Mouse (Mus musculus) cerebellum, adult 2 months (tissue): ENCODE data around the gene Ccz1. TPM values are rescaled to one million over a fixed set of nuclear protein-coding genes. Genes with fewer than 3 reads are reported as not detected.
"Not testable (repeated sequence)": the region's sequence is repeated elsewhere in the genome, so short reads cannot be mapped to it uniquely, and the experiment has no call there.

Experiments
- DNase-seq, 2 experiments: peaks; one replicate each; pipeline ENCODE4 v3.0.0; 2021
- H3K27ac ChIP-seq: fragments of 200-500 bp; 2 replicates; pipeline ENCODE4 v1.5.1; 2012; ENCODE audit warnings: low read length, control low read depth, inconsistent platforms; ENCODE audit not compliant: insufficient read depth
- H3K27me3 ChIP-seq: fragments of 200-500 bp; 2 replicates; pipeline ENCODE4 v1.6.1; 2012; ENCODE audit warnings: inconsistent platforms, mild to moderate bottlenecking, low read length, moderate library complexity; ENCODE audit not compliant: control insufficient read depth, insufficient read depth
- H3K4me1 ChIP-seq: fragments of 200-500 bp; 2 replicates; pipeline ENCODE4 v1.6.1; 2011; ENCODE audit warnings: low read length; ENCODE audit not compliant: control insufficient read depth, insufficient read depth
- H3K4me3 ChIP-seq: fragments of 200-500 bp; replicated peaks from 2 replicates; pipeline ENCODE3; 2011; ENCODE audit warnings: mild to moderate bottlenecking, low read depth, low read length, control low read depth; ENCODE audit not compliant: insufficient read depth
- CTCF ChIP-seq: fragments of 200-500 bp; IDR thresholded peaks from 2 replicates; pipeline ENCODE4 v1.5.1; 2011; ENCODE audit warnings: low read depth, mild to moderate bottlenecking, control low read depth, low read length, moderate library complexity, borderline replicate concordance; ENCODE audit not compliant: insufficient read depth
- POLR2A ChIP-seq: fragments of 200-500 bp; IDR thresholded peaks from 2 replicates; pipeline ENCODE4 v1.6.1; 2011; ENCODE audit warnings: low read length, control low read depth, borderline replicate concordance; ENCODE audit not compliant: insufficient read depth
- WGBS: fragments of 180-500 bp; shearing (Covaris S2); methylation state at CpG from one replicate; pipeline ENCODE4 v1.1.7; 2018; 5-methylcytosine and 5-hydroxymethylcytosine counted together
- polyA plus RNA-seq: library from polyadenylated mRNA; depleted of rRNA; stranded (reverse); fragments of >200 nt; gene quantifications from 2 replicates; pipeline ENCODE4 v1.2.3, GENCODE M21; 2012

The Ccz1 gene
- polyA plus RNA-seq, 1 experiment: 45.6 TPM

- Histone ChIP-seq H3K27ac (peak overlapping the region; percentile 33; the same call in 1 of the 2 replicates), H3K27me3 (no peaks in the 10 kb centered on the region), H3K4me1 (peaks cover 4% of the 10 kb centered on the region; the same call in 1 of the 2 replicates), H3K4me3 (no peak overlapping the region)
- TF ChIP-seq CTCF: no peak
- TF ChIP-seq POLR2A: no peak
- 75% methylated on average over 3 of the region's 3 CpGs for WGBS
- DNase-seq: no peak
Observed at GRCm38 (mm10) chr5:144015312-144015650, 604 bp upstream of the Ccz1 start.

GRCm38 (mm10) chr5:144013366-144014134, 1.1 kb downstream of the Ccz1 start:
- H3K4me1 ChIP-seq, H3K4me3 ChIP-seq, H3K27me3 ChIP-seq, H3K27ac ChIP-seq, DNase-seq: not testable (repeated sequence)
- WGBS: 59% methylated on average over 13 of the region's 13 CpGs

GRCm38 (mm10) chr5:144002461-144003192, 12.1 kb downstream of the Ccz1 start:
- TF ChIP-seq POLR2A (no peak), CTCF (no peak)
- WGBS: 90% methylated on average over 15 of the region's 15 CpGs
- Histone ChIP-seq H3K4me1 (no peaks in the 10 kb centered on the region), H3K27me3 (no peaks in the 10 kb centered on the region), H3K4me3 (no peak overlapping the region), H3K27ac (no peak overlapping the region)
- no peak for DNase-seq

- no peak for DNase-seq
- Histone ChIP-seq H3K4me3 (no peak overlapping the region), H3K4me1 (no peaks in the 10 kb centered on the region), H3K27ac (no peak overlapping the region), H3K27me3 (no peaks in the 10 kb centered on the region)
- TF ChIP-seq CTCF: no peak
- no peak for TF ChIP-seq POLR2A
- 86% methylated on average over 1 of the region's 1 CpGs for WGBS
Observed at GRCm38 (mm10) chr5:143999409-143999808, 15.3 kb downstream of the Ccz1 start.

- Histone ChIP-seq H3K27ac (no peak overlapping the region), H3K27me3 (no peaks in the 10 kb centered on the region), H3K4me3 (no peak overlapping the region), H3K4me1 (no peaks in the 10 kb centered on the region)
- TF ChIP-seq CTCF (no peak), POLR2A (no peak)
- WGBS: 54% methylated on average over 11 of the region's 11 CpGs
- no peak for DNase-seq
Observed at GRCm38 (mm10) chr5:143994632-143995365, 19.9 kb downstream of the Ccz1 start.

GRCm38 (mm10) chr5:143993849-143994248, 20.8 kb downstream of the Ccz1 start:
- WGBS: 95% methylated on average over 5 of the region's 5 CpGs
- H3K27ac ChIP-seq: no peak overlapping the region
- no peak overlapping the region for H3K4me3 ChIP-seq
- H3K27me3 ChIP-seq: no peaks in the 10 kb centered on the region
- TF ChIP-seq POLR2A: no peak
- no peaks in the 10 kb centered on the region for H3K4me1 ChIP-seq
- no peak for DNase-seq

- WGBS: 89% methylated on average over 8 of the region's 8 CpGs
- DNase-seq: no peak
- H3K4me3 ChIP-seq: no peak overlapping the region
Observed at GRCm38 (mm10) chr5:143993260-143993659, 21.4 kb downstream of the Ccz1 start.

More at GRCm38 (mm10) chr5:143993260-143993659, 21.4 kb downstream of the Ccz1 start:
- Histone ChIP-seq H3K27ac (no peak overlapping the region), H3K4me1 (no peaks in the 10 kb centered on the region), H3K27me3 (no peaks in the 10 kb centered on the region)
- TF ChIP-seq POLR2A (no peak), CTCF (no peak)
